Mouse (Mus musculus): ENCODE measurements around the gene Defb19.
A peak's percentile ranks its signal among the peaks of the same experiment; 100 is the strongest.

GRCm38 (mm10) chr2:152553774-152554423 lies 26.2 kb downstream of the Defb19 start:
- no peak for TF ChIP-seq POLR2A (IDR thresholded peaks at IDR 0.05; ENCODE audit: low read depth, low read length)
- TF ChIP-seq CTCF (conservative IDR thresholded peaks at IDR 0.05; ENCODE audit: insufficient read depth, insufficient read length, low read depth, low read length), result peak; percentile 77

All from kidney, adult 2 months (tissue).